Mouse (Mus musculus) myocyte (in vitro differentiated cells): ENCODE measurements around the gene Cmtm3. TPM values are rescaled to one million over a fixed set of nuclear protein-coding genes. Genes with fewer than 3 reads are reported as not detected.

Source experiments
- H3K27me3 ChIP-seq: one replicate; pipeline ENCODE4 v1.6.1; 2011; ENCODE audit not compliant: control insufficient read depth, insufficient read depth, insufficient read length
- H3K36me3 ChIP-seq: one replicate; pipeline ENCODE4 v1.6.1; 2011; ENCODE audit not compliant: control insufficient read depth, insufficient read depth
- H3K4me2 ChIP-seq: one replicate; pipeline ENCODE4 v1.6.1; 2011; ENCODE audit warnings: low read depth, control low read depth
- H3K4me3 ChIP-seq: one replicate; pipeline ENCODE4 v1.5.1; 2011; ENCODE audit warnings: mild to moderate bottlenecking, control low read depth, moderate library complexity
- H3K79me2 ChIP-seq: one replicate; pipeline ENCODE4 v1.6.1; 2011; ENCODE audit not compliant: control insufficient read depth, insufficient read depth
- H3ac ChIP-seq: one replicate; pipeline ENCODE4 v1.6.1; 2011; ENCODE audit not compliant: control insufficient read depth, insufficient read length
- CEBPB ChIP-seq: IDR thresholded peaks from 2 replicates; pipeline ENCODE4 v1.6.1; 2011; ENCODE audit warnings: mild to moderate bottlenecking, moderate library complexity; ENCODE audit not compliant: poor library complexity, insufficient read depth, severe bottlenecking
- E2F4 ChIP-seq: IDR thresholded peaks from one replicate; pipeline ENCODE4 v1.6.1; 2011; ENCODE audit warnings: mild to moderate bottlenecking, control low read depth, moderate library complexity; ENCODE audit not compliant: insufficient read depth
- MAX ChIP-seq: IDR thresholded peaks from one replicate; pipeline ENCODE4 v1.6.1; 2011; ENCODE audit warnings: low read depth, mild to moderate bottlenecking, control low read depth
- MYOD1 ChIP-seq, 3 experiments: IDR thresholded peaks; one replicate each; pipeline ENCODE4 v1.6.1; 2011; ENCODE audit warnings: control low read depth in 2 of 3, low read depth in 2 of 3, mild to moderate bottlenecking in 2 of 3, moderate library complexity in 1 of 3; ENCODE audit not compliant: insufficient read length in 2 of 3, control insufficient read depth in 1 of 3
- MYOG ChIP-seq, 3 experiments: IDR thresholded peaks; one replicate each; pipeline ENCODE4 v1.6.1; 2011; ENCODE audit warnings: control low read depth in 2 of 3, low read depth in 2 of 3, mild to moderate bottlenecking in 2 of 3; ENCODE audit not compliant: insufficient read length in 2 of 3, control insufficient read depth in 1 of 3, insufficient read depth in 1 of 3
- POLR2A ChIP-seq: IDR thresholded peaks from one replicate; pipeline ENCODE4 v1.6.1; 2011; ENCODE audit warnings: low read depth, mild to moderate bottlenecking, control low read depth, moderate library complexity; ENCODE audit not compliant: insufficient read length
- POLR2AphosphoS2 ChIP-seq: IDR thresholded peaks from one replicate; pipeline ENCODE4 v1.6.1; 2011; ENCODE audit warnings: low read depth, control low read depth; ENCODE audit not compliant: insufficient read length
- REST ChIP-seq: IDR thresholded peaks from one replicate; pipeline ENCODE4 v1.6.1; 2011; ENCODE audit warnings: mild to moderate bottlenecking, control low read depth, moderate library complexity; ENCODE audit not compliant: insufficient read depth, insufficient read length
- SRF ChIP-seq: IDR thresholded peaks from one replicate; pipeline ENCODE4 v1.6.1; 2011; ENCODE audit warnings: low read depth; ENCODE audit not compliant: control insufficient read depth, insufficient read length
- TCF12 ChIP-seq: IDR thresholded peaks from one replicate; pipeline ENCODE4 v1.6.1; 2011; ENCODE audit warnings: mild to moderate bottlenecking, control low read depth; ENCODE audit not compliant: poor library complexity, insufficient read depth, severe bottlenecking
- TCF3 ChIP-seq: IDR thresholded peaks from one replicate; pipeline ENCODE4 v1.6.1; 2011; ENCODE audit warnings: low read depth, control low read depth; ENCODE audit not compliant: insufficient read length
- USF1 ChIP-seq: IDR thresholded peaks from one replicate; pipeline ENCODE4 v1.6.1; 2011; ENCODE audit warnings: low read depth, mild to moderate bottlenecking, control low read depth, moderate library complexity
- polyA plus RNA-seq: library from polyadenylated mRNA; unstranded; fragments of >200 nt; fragmentation: generic; extraction: Trizol; gene quantifications from one replicate; pipeline ENCODE4 v1.2.1, GENCODE M21; 2012; ENCODE audit warnings: missing spikeins

Cmtm3 gene
- polyA plus RNA-seq, 1 experiment = 28.6 TPM

DNA sequence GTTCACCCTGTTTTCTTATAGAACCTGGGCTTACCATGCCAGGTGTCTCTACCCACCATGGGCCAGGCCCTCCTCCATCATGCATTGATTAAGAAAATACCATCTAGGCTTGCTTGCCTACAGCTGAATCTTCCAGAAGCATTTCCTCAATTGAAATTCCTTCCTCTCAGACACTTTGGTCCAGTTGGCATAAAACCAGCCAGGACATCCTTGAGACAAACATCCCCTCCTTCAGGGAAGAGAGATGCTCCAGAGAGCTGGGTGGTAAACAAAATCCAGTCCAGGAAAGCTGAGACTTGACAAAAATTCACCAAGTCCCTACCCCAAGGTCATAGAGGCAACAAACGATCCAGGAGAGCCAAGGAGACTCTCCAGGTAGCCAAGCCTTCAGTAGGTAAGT lies 5.0 kb upstream of the Cmtm3 start:
- Histone ChIP-seq H3K4me2 (no peak overlapping the region), H3K27me3 (peaks cover 10% of the 10 kb centered on the region), H3K4me3 (no peak overlapping the region), H3K36me3 (no peaks in the 10 kb centered on the region), H3ac (no peak overlapping the region), H3K79me2 (no peaks in the 10 kb centered on the region)
- no peak for TF ChIP-seq REST
- TF ChIP-seq TCF12 = no peak
- no peak for TF ChIP-seq USF1
- TF ChIP-seq TCF3 = no peak
- TF ChIP-seq MAX = no peak
- no peak for TF ChIP-seq MYOD1 (IDR thresholded peaks at IDR 0.05; ENCODE audit: control insufficient read depth in 1 of 3, insufficient read length in 2 of 3, low read depth in 2 of 3)
- no peak for TF ChIP-seq CEBPB
- TF ChIP-seq SRF = no peak

DNA sequence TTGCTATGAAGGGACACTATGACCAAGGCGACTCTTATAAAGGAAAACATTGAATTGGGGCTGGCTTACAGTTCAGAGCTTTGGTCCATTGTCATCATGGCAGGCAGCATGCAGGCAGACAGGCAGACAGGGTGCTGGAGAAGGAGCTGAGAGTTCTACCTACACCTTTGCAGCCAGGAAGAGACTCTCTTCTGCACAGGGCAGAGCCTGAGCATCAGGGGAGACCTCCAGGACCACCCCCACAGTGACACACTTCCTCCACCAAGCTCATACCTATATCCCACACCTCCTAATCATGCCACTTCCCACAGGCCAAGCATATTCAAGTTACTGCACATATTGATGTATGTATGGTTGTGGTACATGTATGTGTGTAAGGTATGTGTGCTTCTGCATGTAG lies 2.4 kb upstream of the Cmtm3 start:
- Histone ChIP-seq H3K36me3 (no peaks in the 10 kb centered on the region), H3K27me3 (no peaks in the 10 kb centered on the region), H3K4me2 (no peak overlapping the region), H3ac (no peak overlapping the region), H3K4me3 (no peak overlapping the region), H3K79me2 (no peaks in the 10 kb centered on the region)
- TF ChIP-seq TCF12 = no peak
- TF ChIP-seq SRF = no peak
- TF ChIP-seq MYOD1 (IDR thresholded peaks at IDR 0.05; ENCODE audit: control insufficient read depth in 1 of 3, insufficient read length in 2 of 3, low read depth in 2 of 3) = no peak
- no peak for TF ChIP-seq REST
- no peak for TF ChIP-seq E2F4
- TF ChIP-seq MYOG (IDR thresholded peaks at IDR 0.05; ENCODE audit: control insufficient read depth in 1 of 3, insufficient read depth in 1 of 3, insufficient read length in 2 of 3, low read depth in 2 of 3) = no peak
- no peak for TF ChIP-seq POLR2A
- no peak for TF ChIP-seq MAX
- TF ChIP-seq POLR2AphosphoS2 = no peak
- no peak for TF ChIP-seq TCF3
- TF ChIP-seq USF1 = no peak
- no peak for TF ChIP-seq CEBPB

DNA sequence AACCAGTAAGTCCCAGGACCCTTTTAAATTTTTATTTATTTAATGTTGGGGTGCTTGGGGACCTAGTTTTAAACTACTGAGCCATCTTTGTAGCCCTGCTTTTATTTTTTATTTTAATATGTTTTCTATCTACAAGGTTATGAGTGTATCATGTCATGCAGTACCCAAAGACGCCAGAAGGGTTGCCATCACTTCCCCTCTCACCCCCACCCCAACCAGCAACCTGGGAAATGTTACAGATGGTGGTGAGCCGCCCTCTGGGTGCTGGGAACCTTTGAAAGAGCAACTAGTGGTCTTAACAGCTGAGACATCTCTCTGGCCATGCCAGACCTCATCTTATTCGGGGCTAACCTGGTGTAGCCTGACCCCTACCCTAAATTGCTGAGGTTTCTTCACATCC lies 1.3 kb upstream of the Cmtm3 start:
- no peaks in the 10 kb centered on the region for H3K79me2 ChIP-seq
- no peak overlapping the region for H3K4me2 ChIP-seq
- no peaks in the 10 kb centered on the region for H3K27me3 ChIP-seq
- no peaks in the 10 kb centered on the region for H3K36me3 ChIP-seq
- H3ac ChIP-seq = no peak overlapping the region
- TF ChIP-seq USF1 = no peak
- no peak for TF ChIP-seq MYOD1 (IDR thresholded peaks at IDR 0.05; ENCODE audit: control insufficient read depth in 1 of 3, insufficient read length in 2 of 3, low read depth in 2 of 3)
- TF ChIP-seq TCF3 = no peak
- no peak for TF ChIP-seq TCF12
- TF ChIP-seq SRF = no peak
- no peak overlapping the region for H3K4me3 ChIP-seq

DNA sequence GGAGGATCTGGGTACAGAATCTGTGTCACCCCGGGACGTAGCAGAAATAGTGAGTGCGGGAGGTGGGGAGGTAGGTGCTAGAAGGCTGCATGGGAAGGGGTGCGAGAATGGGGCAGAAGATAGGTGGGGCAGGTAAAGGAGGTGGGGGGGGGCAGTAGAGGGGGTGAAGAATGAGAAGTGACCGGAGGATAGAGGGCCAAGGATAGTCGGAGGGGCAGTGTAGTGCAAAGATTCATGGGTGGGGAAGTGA lies 698 bp downstream of the Cmtm3 start:
- no peak for TF ChIP-seq POLR2A
- TF ChIP-seq POLR2AphosphoS2 = no peak
- no peak for TF ChIP-seq CEBPB
- no peak for TF ChIP-seq TCF3
- no peak for TF ChIP-seq REST
- no peak for TF ChIP-seq USF1
- no peak for TF ChIP-seq TCF12
- TF ChIP-seq MYOG (IDR thresholded peaks at IDR 0.05; ENCODE audit: control insufficient read depth in 1 of 3, insufficient read depth in 1 of 3, insufficient read length in 2 of 3, low read depth in 2 of 3) = no peak
- no peak for TF ChIP-seq MAX
- no peak for TF ChIP-seq E2F4
- TF ChIP-seq SRF = no peak
- no peak for TF ChIP-seq MYOD1 (IDR thresholded peaks at IDR 0.05; ENCODE audit: control insufficient read depth in 1 of 3, insufficient read length in 2 of 3, low read depth in 2 of 3)
- Histone ChIP-seq H3K4me2 (peak overlapping the region; percentile 89), H3K36me3 (no peaks in the 10 kb centered on the region), H3ac (peak overlapping the region; percentile 28), H3K27me3 (no peaks in the 10 kb centered on the region), H3K79me2 (no peaks in the 10 kb centered on the region), H3K4me3 (peak overlapping the region; percentile 68)

DNA sequence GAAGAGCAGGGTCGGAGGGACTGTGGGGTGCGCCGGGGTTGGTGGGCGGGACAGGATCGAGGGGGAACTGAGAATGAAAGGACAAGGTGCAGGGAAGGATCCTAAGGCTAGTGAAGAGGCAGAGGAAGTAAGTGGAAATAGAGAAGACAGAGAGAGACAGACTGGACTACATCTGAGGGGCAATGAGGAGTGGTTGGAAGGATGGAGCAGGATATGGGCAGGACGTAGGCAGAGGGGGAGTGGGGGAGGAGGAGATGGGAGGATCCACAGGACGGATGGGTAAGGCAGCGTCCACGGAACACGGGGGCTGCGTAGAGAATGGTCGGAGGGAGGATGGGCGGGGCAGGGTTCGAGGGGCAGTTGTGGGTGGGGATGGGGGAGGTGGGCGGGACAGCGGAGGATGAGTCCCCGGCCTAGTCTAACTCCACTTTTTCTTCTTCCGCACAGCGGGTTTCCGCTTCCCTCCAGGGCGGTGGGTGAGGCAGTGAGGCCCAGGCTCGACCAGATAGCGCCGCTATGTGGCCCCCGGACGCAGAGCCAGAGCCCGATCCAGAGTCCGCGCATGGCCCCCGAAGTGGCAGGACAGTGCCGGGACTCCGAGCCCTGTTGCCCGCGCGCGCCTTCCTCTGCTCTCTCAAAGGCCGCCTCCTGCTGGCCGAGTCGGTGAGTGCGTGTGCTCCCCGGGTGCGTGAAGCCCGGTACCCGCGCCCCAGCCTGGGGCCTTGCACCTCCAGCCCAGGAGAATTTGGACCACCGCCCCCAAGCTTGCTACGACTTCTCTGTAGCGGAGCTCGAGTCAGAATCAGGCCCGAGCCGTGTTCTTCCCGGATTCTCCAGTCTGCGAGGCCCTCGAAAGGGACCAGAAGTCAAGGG lies 1.3 kb downstream of the Cmtm3 start:
- TF ChIP-seq MYOG (IDR thresholded peaks at IDR 0.05; ENCODE audit: control insufficient read depth in 1 of 3, insufficient read depth in 1 of 3, insufficient read length in 2 of 3, low read depth in 2 of 3) = no peak
- TF ChIP-seq POLR2AphosphoS2 = peak; percentile 24
- TF ChIP-seq POLR2A = peak; percentile 60
- peak overlapping the region; percentile 28 for H3ac ChIP-seq
- peak overlapping the region; percentile 89 for H3K4me2 ChIP-seq
- H3K36me3 ChIP-seq = no peaks in the 10 kb centered on the region
- H3K27me3 ChIP-seq = no peaks in the 10 kb centered on the region
- H3K4me3 ChIP-seq = peak overlapping the region; percentile 68
- no peaks in the 10 kb centered on the region for H3K79me2 ChIP-seq
